Mouse (Mus musculus) B cell, adult (primary cell): ENCODE data around the gene 1700049E17Rik2. TPM values are rescaled to one million over a fixed set of nuclear protein-coding genes. Genes with fewer than 3 reads are reported as not detected.

Experiments
- total RNA-seq: library from RNA; stranded (reverse); gene quantifications from 4 replicates; pipeline ENCODE4 v1.2.4, GENCODE M21; 2023; ENCODE audit not compliant: inconsistent age

The 1700049E17Rik2 gene
- total RNA-seq = not detected in 4 replicates

DNA sequence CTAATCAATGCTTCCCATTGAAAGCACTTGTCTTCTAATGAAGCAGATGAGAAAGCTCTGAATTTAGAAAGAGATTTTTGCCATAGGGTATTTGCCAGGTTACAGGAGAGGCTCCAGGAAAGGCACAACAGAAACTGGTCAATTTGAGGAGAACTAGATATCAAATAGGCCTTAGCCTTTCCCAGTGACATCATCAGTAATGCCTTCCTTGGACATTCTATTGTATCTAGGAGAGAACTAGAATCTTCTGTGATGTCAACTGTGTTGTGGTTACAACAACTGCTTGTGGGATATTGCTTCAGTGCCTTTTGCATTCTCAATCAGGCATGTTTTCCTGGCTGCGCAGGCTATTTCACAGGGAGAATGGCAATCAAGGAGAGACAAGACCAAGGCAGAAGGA lies at the start of gene 1700049E17Rik2:
Gene 1700049E17Rik2, plus strand, starts transcription at position 301 of the 400 bp plus-strand sequence.

DNA sequence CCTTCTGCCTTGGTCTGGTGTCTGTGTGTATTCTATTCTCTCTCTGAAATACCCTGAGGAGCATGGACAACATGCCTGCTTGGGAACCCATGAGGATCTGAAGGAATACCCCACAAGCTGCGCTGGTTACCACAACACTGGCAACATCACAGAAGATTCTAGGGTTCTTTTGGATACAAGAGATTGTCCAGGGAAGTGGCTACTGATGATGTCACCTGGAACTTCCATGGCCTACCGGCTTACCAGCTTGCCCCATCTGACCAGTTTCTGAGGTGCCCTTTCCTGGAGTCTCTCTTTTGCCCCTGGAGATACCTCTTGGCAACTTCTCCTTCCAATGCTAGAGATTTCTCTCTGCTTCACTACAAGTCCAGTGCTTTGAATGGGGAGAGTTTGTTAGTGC lies 17.5 kb upstream of the 1700049E17Rik2 start, which contains the start of gene Gm7970:
Gene Gm7970, minus strand, starts transcription at position 101 of the 400 bp plus-strand sequence.

DNA sequence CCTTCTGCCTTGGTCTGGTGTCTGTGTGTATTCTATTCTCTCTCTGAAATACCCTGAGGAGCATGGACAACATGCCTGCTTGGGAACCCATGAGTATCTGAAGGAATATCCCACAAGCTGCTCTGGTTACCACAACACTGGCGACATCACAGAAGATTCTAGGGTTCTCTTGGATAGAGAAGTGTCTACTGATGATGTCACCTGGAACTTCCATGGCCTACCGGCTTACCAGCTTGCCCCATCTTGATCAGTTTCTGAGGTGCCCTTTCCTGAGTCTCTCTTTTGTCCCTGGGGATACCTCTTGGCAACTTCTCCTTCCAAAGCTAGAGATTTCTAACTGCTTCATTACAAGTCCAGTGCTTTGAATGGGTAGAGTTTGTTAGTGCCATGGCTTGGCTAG lies 51.5 kb downstream of the 1700049E17Rik2 start, which contains the start of gene Gm3072:
Gene Gm3072, minus strand, starts transcription at position 101 of the 400 bp plus-strand sequence.

Other genes with a start within 250 kb of the 1700049E17Rik2 start
- gene Gm5798, start 224.6 kb upstream of the 1700049E17Rik2 start, total RNA-seq = not detected in 4 replicates
- not detected in 4 replicates for gene Gm7945, start 186.8 kb upstream of the 1700049E17Rik2 start, total RNA-seq
- not detected in 4 replicates for gene Gm6482, start 164.9 kb upstream of the 1700049E17Rik2 start, total RNA-seq
- gene Gm7954, start 119.7 kb upstream of the 1700049E17Rik2 start, total RNA-seq = not detected in 4 replicates
- not detected in 4 replicates for gene Gm3486, start 83.7 kb upstream of the 1700049E17Rik2 start, total RNA-seq
- gene Gm7970, start 17.6 kb upstream of the 1700049E17Rik2 start, total RNA-seq = not detected in 4 replicates
- not detected in 4 replicates for gene Gm3072, start 51.4 kb downstream of the 1700049E17Rik2 start, total RNA-seq
- gene Gm3676, start 73.3 kb downstream of the 1700049E17Rik2 start, total RNA-seq = not detected in 4 replicates
- not detected in 4 replicates for gene Gm8068, start 128.7 kb downstream of the 1700049E17Rik2 start, total RNA-seq
- gene Gm7929, start 177.4 kb downstream of the 1700049E17Rik2 start, total RNA-seq = not detected in 4 replicates
- not detected in 4 replicates for gene Gm47189, start 199.2 kb downstream of the 1700049E17Rik2 start, total RNA-seq